Mouse (Mus musculus): Measurements from ENCODE around the gene Plcd1. TPM values are rescaled to one million over a fixed set of nuclear protein-coding genes. Genes with fewer than 3 reads are reported as not detected.

Plcd1 gene
- polyA plus RNA-seq, 1 experiment from 2014 or later, result 6.5 TPM

DNA sequence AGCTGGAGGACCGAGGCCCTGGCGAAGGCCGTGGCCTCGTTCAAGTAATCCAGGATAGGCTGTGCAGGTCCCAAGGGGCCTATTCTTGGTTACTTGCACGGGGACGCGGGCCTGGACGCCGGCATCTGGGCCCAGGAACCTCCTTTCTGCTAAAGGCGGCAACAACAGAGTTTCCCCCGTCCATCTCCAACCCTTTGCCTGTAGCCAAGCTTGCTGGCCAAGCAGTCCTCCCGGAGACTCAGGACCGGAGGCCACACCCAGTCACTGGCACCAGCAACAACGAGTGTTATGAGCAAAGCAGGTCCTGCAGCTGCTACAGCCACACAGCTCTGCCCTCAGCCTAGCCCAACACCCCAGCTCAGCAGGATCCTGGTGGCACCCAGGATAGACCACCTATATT is 61.5 kb downstream of the Plcd1 start:
- H3K27ac ChIP-seq (ENCODE audit: low read depth, low read length), result no peak overlapping the region
- no peak overlapping the region for H3K4me2 ChIP-seq (replicated peaks; ENCODE audit: low read depth)

DNA sequence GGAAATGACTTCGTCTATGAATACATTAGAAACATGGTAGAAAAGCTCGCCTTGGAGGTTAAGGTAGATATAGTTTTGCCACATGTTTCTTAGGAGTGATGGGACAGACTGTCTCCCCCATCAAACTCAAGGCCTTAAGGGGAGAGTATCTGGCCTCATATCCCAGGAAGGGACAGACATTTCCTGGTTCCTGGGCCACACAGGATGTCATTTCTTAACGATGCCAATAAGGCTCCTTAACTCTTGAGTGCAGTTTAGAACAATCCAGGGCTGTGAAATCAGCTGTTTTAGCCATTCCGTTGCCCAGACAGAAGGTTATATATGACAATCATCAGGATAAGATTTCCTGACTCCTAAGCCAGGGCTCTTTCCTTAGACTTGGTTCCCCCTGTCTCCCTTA is 62.3 kb downstream of the Plcd1 start:
- Histone ChIP-seq H3K9ac (ENCODE audit: low read depth, low read length) (no peak overlapping the region), H3K27me3 (replicated peaks; ENCODE audit: control insufficient read depth, insufficient read depth, low read length) (no peaks in the 10 kb centered on the region), H3K9me3 (ENCODE audit: control insufficient read depth) (no peaks in the 10 kb centered on the region), H3K4me2 (replicated peaks; ENCODE audit: low read depth) (no peak overlapping the region), H3K36me3 (ENCODE audit: control insufficient read depth, insufficient read depth) (peaks cover 74% of the 10 kb centered on the region), H3K4me3 (ENCODE audit: low read depth, low read length) (no peak overlapping the region), H3K27ac (ENCODE audit: low read depth, low read length) (no peak overlapping the region), H3K4me1 (replicated peaks; ENCODE audit: control insufficient read depth, insufficient read depth, low read length) (no peaks in the 10 kb centered on the region)
- no peak for TF ChIP-seq CTCF (IDR thresholded peaks at IDR 0.05; ENCODE audit: low read depth)
- ATAC-seq, result no peak
- 76% methylated on average over 4 of the region's 4 CpGs for WGBS

More for the DNA sequence above, 61.5 kb downstream of the Plcd1 start:
- H3K4me3 ChIP-seq (ENCODE audit: low read depth, low read length), result no peak overlapping the region
- H3K9ac ChIP-seq (ENCODE audit: low read depth, low read length), result no peak overlapping the region
- no peaks in the 10 kb centered on the region for H3K9me3 ChIP-seq (ENCODE audit: control insufficient read depth)
- H3K27me3 ChIP-seq (replicated peaks; ENCODE audit: control insufficient read depth, insufficient read depth, low read length), result no peaks in the 10 kb centered on the region
- WGBS, result 79% methylated on average over 14 of the region's 14 CpGs
- TF ChIP-seq CTCF (IDR thresholded peaks at IDR 0.05; ENCODE audit: low read depth), result no peak
- peaks cover 75% of the 10 kb centered on the region for H3K36me3 ChIP-seq (ENCODE audit: control insufficient read depth, insufficient read depth)
- ATAC-seq, result no peak
- H3K4me1 ChIP-seq (replicated peaks; ENCODE audit: control insufficient read depth, insufficient read depth, low read length), result no peaks in the 10 kb centered on the region

DNA sequence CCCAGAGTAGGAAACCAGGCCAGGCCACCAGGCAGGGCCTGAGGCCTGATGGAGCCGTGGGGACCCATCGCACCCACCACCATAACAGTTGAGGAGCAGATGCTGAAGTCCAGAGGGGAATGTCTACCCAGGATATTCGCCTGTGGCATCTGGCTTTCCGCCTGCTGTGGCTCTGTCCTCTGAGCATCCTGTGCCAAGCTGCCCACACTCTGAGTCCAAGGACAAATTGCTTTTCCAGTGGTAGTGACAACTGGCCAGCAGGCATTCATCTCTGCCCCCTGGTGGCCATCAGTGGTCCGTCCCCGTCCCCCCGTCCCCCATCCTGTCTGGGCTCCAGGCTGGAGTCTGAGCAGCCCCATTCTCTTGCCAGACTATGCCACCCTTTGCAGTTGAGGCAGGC is 63.7 kb downstream of the Plcd1 start:
- ATAC-seq, result no peak; the same call in 1 of the 2 replicates
- 59% methylated on average over 7 of the region's 7 CpGs for WGBS
- Histone ChIP-seq H3K27ac (ENCODE audit: low read depth, low read length) (no peak overlapping the region), H3K9ac (ENCODE audit: low read depth, low read length) (no peak overlapping the region), H3K4me3 (ENCODE audit: low read depth, low read length) (no peak overlapping the region), H3K27me3 (replicated peaks; ENCODE audit: control insufficient read depth, insufficient read depth, low read length) (no peaks in the 10 kb centered on the region), H3K9me3 (ENCODE audit: control insufficient read depth) (no peaks in the 10 kb centered on the region), H3K4me2 (replicated peaks; ENCODE audit: low read depth) (no peak overlapping the region), H3K36me3 (ENCODE audit: control insufficient read depth, insufficient read depth) (peaks cover 62% of the 10 kb centered on the region), H3K4me1 (replicated peaks; ENCODE audit: control insufficient read depth, insufficient read depth, low read length) (no peaks in the 10 kb centered on the region)
- TF ChIP-seq CTCF (IDR thresholded peaks at IDR 0.05; ENCODE audit: low read depth), result peak; percentile 89

DNA sequence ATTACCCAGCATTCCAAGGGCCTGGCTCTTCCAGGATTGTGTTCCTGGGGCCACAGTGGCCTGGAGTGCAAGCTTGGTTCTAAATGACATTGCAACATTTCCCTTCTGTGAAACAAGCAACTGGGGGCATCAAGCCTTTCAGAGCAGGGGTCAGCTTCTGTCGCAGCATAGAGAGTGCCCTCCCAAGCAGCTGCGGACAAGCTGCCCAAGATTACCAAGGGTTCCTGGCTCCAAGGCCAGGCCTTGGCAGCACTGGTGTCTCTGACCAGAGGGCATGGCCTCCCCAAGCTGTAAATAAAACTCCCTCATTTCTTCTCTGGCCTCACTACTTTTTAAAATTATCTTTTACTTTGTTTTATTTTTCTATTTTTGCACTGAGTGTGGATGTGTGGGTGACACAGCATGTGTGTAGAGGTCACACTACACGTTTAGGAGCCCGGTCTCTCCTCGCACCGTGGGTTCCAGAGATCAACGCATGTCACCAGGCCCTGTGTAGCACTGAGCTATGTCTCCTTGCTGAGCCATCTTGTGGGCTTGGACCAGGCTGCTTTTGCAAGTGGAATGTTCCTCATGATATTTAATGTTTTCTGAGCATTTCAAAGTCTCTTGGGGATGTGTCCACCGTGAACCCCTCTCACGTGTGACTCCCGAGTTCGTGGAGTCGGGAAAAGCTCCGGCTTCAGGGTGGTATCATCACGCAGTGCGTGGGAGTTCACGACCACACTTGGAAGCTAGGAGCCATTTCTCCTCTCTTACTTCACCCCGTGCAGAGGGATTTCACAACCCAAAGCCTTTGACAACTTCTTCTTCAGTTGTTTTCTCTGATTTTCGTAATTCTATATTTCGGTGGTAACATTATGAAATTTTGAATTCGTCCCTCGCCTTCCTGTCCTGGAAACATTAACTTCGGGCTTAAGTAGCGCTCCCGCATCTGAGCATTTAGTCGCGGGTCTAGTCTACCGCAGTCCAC is 64.8 kb downstream of the Plcd1 start:
- Histone ChIP-seq H3K4me3 (ENCODE audit: low read depth, low read length) (no peak overlapping the region), H3K9me3 (ENCODE audit: control insufficient read depth) (no peaks in the 10 kb centered on the region), H3K27ac (ENCODE audit: low read depth, low read length) (no peak overlapping the region), H3K9ac (ENCODE audit: low read depth, low read length) (no peak overlapping the region), H3K27me3 (replicated peaks; ENCODE audit: control insufficient read depth, insufficient read depth, low read length) (no peaks in the 10 kb centered on the region), H3K36me3 (ENCODE audit: control insufficient read depth, insufficient read depth) (peaks cover 51% of the 10 kb centered on the region), H3K4me1 (replicated peaks; ENCODE audit: control insufficient read depth, insufficient read depth, low read length) (no peaks in the 10 kb centered on the region), H3K4me2 (replicated peaks; ENCODE audit: low read depth) (no peak overlapping the region)
- 92% methylated on average over 27 of the region's 27 CpGs for WGBS
- no peak for TF ChIP-seq CTCF (IDR thresholded peaks at IDR 0.05; ENCODE audit: low read depth)
- no peak for ATAC-seq

DNA sequence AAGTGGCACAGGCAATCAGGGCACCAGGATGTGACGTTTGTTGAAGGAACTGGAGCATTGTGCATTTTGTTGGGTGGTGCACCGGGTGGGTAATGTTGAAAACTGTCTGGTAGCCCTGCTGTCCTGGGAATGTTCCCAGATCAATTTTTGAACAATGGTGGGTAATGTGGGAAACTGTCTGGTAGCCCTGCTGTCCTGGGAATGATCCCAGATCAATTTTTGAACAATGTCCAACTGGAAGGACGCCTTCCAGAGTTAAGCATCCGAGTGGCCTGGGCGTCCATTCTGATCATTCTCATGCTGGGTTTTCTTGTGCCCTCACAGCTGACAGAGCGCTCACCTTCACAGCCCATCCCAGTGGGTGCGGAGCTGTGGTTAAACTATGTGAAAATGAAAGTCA is 66.0 kb downstream of the Plcd1 start:
- TF ChIP-seq CTCF (IDR thresholded peaks at IDR 0.05; ENCODE audit: low read depth), result no peak
- Histone ChIP-seq H3K9me3 (ENCODE audit: control insufficient read depth) (no peaks in the 10 kb centered on the region), H3K4me2 (replicated peaks; ENCODE audit: low read depth) (no peak overlapping the region), H3K4me3 (ENCODE audit: low read depth, low read length) (no peak overlapping the region), H3K4me1 (replicated peaks; ENCODE audit: control insufficient read depth, insufficient read depth, low read length) (no peaks in the 10 kb centered on the region), H3K27me3 (replicated peaks; ENCODE audit: control insufficient read depth, insufficient read depth, low read length) (no peaks in the 10 kb centered on the region), H3K9ac (ENCODE audit: low read depth, low read length) (no peak overlapping the region), H3K27ac (ENCODE audit: low read depth, low read length) (no peak overlapping the region), H3K36me3 (ENCODE audit: control insufficient read depth, insufficient read depth) (peaks cover 39% of the 10 kb centered on the region)
- no peak for ATAC-seq
- WGBS, result 92% methylated on average over 7 of the region's 7 CpGs

DNA sequence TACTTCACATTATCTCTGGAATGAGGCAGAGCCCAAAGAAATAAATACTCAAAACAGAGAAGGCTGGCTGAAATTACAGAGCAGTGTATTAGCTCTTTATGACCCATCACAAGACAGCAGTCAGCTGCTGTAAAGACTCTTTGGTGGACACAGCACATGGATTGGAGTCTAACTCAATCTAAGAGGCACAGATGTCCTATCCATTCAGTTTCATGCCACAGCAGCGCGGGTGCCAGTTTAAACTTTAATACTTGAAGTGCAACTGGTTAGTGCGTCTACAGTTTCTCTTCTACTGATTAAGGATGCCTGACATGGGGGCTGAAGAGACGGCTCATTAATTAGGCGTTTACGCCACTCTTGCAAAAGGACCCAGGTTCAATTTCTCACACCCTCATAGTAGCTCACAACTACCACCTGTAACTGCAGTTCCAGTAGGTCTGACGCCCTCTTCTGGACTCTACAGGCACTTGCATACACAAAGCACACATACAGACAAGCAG is 67.4 kb downstream of the Plcd1 start:
- H3K9me3 ChIP-seq (ENCODE audit: control insufficient read depth), result no peaks in the 10 kb centered on the region
- no peak for ATAC-seq
- no peak overlapping the region for H3K4me3 ChIP-seq (ENCODE audit: low read depth, low read length)
- peaks cover 25% of the 10 kb centered on the region for H3K36me3 ChIP-seq (ENCODE audit: control insufficient read depth, insufficient read depth)
- 83% methylated on average over 7 of the region's 7 CpGs for WGBS
- TF ChIP-seq CTCF (IDR thresholded peaks at IDR 0.05; ENCODE audit: low read depth), result peak; percentile 37; the same call in 1 of the 2 replicates
- no peaks in the 10 kb centered on the region for H3K4me1 ChIP-seq (replicated peaks; ENCODE audit: control insufficient read depth, insufficient read depth, low read length)
- H3K4me2 ChIP-seq (replicated peaks; ENCODE audit: low read depth), result no peak overlapping the region
- no peaks in the 10 kb centered on the region for H3K27me3 ChIP-seq (replicated peaks; ENCODE audit: control insufficient read depth, insufficient read depth, low read length)
- no peak overlapping the region for H3K27ac ChIP-seq (ENCODE audit: low read depth, low read length)
- H3K9ac ChIP-seq (ENCODE audit: low read depth, low read length), result no peak overlapping the region
